Mouse (Mus musculus) myocyte (in vitro differentiated cells): ENCODE results near the gene Igf1r.

Experiments used
- CEBPB ChIP-seq: IDR thresholded peaks from 2 replicates; pipeline ENCODE4 v1.6.1; 2011; ENCODE audit warnings: mild to moderate bottlenecking, moderate library complexity; ENCODE audit not compliant: poor library complexity, insufficient read depth, severe bottlenecking
- E2F4 ChIP-seq: IDR thresholded peaks from one replicate; pipeline ENCODE4 v1.6.1; 2011; ENCODE audit warnings: mild to moderate bottlenecking, control low read depth, moderate library complexity; ENCODE audit not compliant: insufficient read depth
- MAX ChIP-seq: IDR thresholded peaks from one replicate; pipeline ENCODE4 v1.6.1; 2011; ENCODE audit warnings: low read depth, mild to moderate bottlenecking, control low read depth
- MYOD1 ChIP-seq, 3 experiments: IDR thresholded peaks; one replicate each; pipeline ENCODE4 v1.6.1; 2011; ENCODE audit warnings: control low read depth in 2 of 3, low read depth in 2 of 3, mild to moderate bottlenecking in 2 of 3, moderate library complexity in 1 of 3; ENCODE audit not compliant: insufficient read length in 2 of 3, control insufficient read depth in 1 of 3
- MYOG ChIP-seq, 3 experiments: IDR thresholded peaks; one replicate each; pipeline ENCODE4 v1.6.1; 2011; ENCODE audit warnings: control low read depth in 2 of 3, low read depth in 2 of 3, mild to moderate bottlenecking in 2 of 3; ENCODE audit not compliant: insufficient read length in 2 of 3, control insufficient read depth in 1 of 3, insufficient read depth in 1 of 3
- POLR2A ChIP-seq: IDR thresholded peaks from one replicate; pipeline ENCODE4 v1.6.1; 2011; ENCODE audit warnings: low read depth, mild to moderate bottlenecking, control low read depth, moderate library complexity; ENCODE audit not compliant: insufficient read length
- POLR2AphosphoS2 ChIP-seq: IDR thresholded peaks from one replicate; pipeline ENCODE4 v1.6.1; 2011; ENCODE audit warnings: low read depth, control low read depth; ENCODE audit not compliant: insufficient read length
- REST ChIP-seq: IDR thresholded peaks from one replicate; pipeline ENCODE4 v1.6.1; 2011; ENCODE audit warnings: mild to moderate bottlenecking, control low read depth, moderate library complexity; ENCODE audit not compliant: insufficient read depth, insufficient read length
- TCF12 ChIP-seq: IDR thresholded peaks from one replicate; pipeline ENCODE4 v1.6.1; 2011; ENCODE audit warnings: mild to moderate bottlenecking, control low read depth; ENCODE audit not compliant: poor library complexity, insufficient read depth, severe bottlenecking
- USF1 ChIP-seq: IDR thresholded peaks from one replicate; pipeline ENCODE4 v1.6.1; 2011; ENCODE audit warnings: low read depth, mild to moderate bottlenecking, control low read depth, moderate library complexity

DNA sequence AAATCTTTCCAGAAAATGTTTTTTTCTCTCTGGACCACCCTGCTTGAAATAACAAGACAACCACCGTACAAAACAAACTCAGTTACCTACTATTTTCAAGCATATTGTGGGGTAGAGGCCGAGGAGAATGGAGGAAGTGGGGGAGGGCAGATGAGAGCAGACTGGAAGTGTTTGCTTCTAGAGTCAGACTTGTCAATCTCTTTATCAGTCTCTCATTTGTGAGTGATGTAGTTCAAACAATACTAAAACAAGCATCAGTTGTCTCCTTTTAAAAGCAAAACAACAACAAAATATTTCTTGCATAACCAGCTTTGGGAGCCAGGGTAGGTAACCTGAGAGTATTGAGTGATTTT, 150.5 kb downstream of the Igf1r start:
- TF ChIP-seq USF1, result no peak
- no peak for TF ChIP-seq TCF12
- TF ChIP-seq POLR2A, result no peak
- TF ChIP-seq MYOG (IDR thresholded peaks at IDR 0.05; ENCODE audit: control insufficient read depth in 1 of 3, insufficient read depth in 1 of 3, insufficient read length in 2 of 3, low read depth in 2 of 3), result no peak
- TF ChIP-seq POLR2AphosphoS2, result no peak
- TF ChIP-seq MAX, result no peak
- no peak for TF ChIP-seq CEBPB
- TF ChIP-seq REST, result no peak
- TF ChIP-seq MYOD1 (IDR thresholded peaks at IDR 0.05; ENCODE audit: control insufficient read depth in 1 of 3, insufficient read length in 2 of 3, low read depth in 2 of 3), result no peak
- TF ChIP-seq E2F4, result no peak
